Mouse (Mus musculus) lung, postnatal 25 days (tissue): Measurements from ENCODE around the gene Ipo5.

Experiments
- DNase-seq: peaks from one replicate; pipeline ENCODE4 v3.0.0; 2022; ENCODE audit warnings: low spot score

Ipo5 gene

DNA sequence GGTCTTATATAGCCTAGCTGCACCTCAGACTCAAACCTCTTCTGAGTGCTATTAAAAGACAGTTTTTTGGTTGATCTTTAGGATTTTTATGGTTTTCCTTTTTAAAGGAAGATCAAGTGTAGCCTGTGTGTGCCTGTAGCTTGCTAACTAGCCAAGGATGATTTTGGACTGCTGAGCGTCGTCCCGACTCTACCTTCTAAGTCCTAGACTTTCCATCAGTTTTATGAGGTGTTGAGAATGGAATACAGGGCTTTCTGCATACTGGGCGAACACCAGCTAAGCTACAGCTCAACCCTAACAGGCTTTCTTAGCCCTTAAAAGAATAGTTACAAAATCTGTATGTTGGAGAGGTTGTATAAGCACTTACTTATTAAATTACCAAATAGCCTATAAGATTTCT is 13.0 kb downstream of the Ipo5 start:
- DNase-seq: no peak

DNA sequence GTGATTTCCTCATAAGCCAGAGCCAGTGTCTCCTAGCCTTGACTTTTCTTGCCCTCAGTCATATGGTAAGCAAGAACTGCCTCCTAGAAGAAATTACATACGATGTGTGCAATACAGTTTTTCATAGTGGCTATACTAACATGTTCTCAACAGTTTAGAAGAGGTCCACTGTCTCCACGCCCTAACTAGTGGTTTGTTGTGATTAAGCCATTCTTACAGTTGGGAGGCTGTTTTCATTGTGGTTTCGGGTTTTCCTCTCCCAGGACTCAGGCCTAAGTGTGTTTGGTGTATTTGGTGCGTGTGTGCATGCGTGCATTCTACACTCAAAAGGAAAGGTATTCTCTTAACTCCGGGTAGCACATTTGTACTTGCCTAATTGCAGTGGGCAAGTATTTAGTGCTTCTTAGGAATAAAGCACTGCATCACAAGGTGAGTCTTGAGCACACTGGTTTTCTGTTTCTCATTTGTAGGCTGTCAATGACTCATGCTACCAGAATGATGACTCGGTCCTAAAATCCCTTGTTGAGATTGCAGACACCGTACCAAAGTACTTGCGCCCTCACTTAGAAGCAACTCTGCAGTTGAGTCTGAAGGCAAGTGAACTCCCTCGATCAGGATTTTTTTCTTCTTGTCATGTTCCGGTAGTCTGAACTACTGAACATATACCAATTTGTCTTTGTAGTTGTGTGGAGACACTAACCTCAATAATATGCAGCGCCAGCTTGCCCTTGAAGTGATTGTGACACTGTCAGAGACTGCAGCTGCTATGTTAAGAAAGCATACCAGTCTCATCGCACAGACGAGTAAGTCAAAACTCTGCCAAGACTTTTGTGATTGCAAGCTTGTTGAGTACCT is 14.9 kb downstream of the Ipo5 start:
- no peak for DNase-seq

DNA sequence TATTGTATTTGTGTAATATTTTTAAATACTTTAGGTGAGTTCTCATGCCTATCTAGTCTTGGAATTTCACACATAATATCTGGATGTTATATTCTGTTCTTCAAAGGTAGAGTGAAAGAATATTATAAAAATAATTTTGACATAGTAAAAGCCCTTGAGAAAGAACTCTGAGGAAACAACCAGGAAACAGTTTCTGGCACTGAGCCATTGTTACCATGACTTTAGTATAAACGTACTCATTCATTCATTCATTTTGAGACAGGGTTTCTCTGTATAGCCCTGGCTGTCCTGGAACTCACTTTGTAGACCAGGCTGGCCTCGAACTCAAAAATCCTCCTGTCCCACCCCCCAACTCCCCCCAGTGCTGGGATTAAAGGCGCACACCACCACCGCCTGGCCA is 20.2 kb downstream of the Ipo5 start:
- no peak for DNase-seq

DNA sequence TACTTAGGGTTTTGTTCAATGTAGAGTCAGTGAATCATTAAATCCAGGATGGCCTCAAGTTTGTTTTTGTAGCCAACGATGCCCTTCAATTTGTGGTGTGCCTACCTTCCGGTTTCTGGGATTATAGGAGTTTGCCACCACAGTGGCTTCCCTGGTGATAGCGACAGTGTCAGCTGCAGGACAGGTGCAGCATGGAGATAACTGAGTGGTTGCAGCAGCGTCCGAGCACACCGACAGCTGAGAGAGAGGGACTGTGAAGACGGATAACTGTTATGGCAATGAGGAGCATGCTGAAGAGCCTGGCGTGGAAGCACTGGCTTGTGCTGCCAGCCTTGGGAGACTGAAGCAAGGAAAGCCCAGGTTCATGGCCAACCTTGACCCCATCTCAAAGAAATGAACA is 22.6 kb downstream of the Ipo5 start:
- no peak for DNase-seq

DNA sequence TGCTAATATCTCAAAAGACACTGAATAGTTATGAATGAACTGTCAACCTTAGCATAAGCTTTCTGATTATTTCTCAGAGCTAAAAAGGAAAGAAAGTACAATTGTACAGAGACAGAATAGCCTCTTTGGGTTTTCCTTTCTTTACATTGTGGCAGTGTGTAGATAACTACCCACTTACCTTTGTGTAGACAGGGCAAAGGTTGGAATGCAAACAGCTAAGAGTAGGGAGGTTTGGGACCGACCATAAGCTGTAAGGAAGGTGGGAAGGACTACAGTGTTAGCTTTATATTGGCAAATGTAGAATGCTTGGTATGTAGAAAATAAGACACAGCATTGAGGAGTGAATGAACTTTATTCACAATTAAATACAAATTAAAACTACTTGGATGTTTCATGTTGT is 26.1 kb downstream of the Ipo5 start:
- no peak for DNase-seq

DNA sequence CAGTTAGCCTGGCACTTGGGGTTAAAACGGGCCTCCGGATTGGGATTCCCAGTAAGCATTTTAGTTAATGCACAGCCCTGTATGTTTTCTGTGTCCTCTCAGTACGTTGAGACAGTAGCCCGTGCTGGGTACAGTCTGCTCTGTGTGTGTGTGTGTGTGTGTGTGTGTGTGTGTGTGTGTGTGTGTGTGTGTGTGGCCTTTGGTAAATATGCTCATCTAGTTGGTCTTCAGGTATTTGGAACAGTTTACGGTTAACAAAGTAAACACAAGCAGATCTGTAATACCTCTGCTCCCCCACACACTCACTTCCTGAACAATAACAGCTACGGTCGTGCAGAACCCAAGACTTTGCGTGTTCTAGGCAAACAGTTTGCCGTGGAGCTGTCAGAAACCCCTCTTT is 31.8 kb downstream of the Ipo5 start:
- no peak for DNase-seq

DNA sequence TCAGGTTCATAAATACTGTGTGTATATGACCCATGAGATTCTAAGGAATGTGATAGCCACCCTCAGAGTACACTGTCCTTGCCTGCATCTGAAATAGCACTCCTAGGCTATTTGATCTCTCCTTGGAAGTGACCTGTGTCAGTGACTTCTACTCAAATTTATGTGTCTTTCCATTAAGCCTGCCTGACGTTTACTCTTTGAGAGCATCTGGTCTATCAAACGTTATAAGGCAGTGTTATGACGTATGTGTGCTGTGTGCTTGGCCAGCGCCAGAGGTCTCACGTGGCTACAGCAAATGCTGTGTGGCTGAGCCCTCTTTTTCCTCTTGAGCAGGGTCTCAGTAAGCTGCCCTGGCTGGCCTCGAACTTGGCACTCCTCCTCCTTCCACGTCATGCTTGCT is 34.1 kb downstream of the Ipo5 start:
- no peak for DNase-seq

DNA sequence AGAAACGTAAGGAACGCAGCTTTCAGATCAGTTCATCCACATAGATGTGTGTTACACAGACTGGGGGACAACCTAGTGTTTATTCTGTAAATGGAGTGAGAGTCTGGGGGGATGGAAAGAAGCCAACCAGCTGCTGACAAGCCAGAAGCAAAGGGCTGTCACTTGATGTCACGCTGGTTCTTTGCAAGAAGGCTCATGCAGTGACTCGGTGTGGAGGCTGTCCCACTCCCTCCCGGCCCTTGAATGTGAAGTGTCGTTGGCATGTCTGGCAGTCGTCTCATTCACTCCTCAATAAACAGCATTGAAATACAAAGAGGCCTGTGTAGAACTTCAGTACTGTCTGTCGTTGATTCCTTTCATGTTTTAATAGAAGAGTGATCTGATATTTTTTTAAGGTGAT is 36.1 kb downstream of the Ipo5 start:
- no peak for DNase-seq

DNA sequence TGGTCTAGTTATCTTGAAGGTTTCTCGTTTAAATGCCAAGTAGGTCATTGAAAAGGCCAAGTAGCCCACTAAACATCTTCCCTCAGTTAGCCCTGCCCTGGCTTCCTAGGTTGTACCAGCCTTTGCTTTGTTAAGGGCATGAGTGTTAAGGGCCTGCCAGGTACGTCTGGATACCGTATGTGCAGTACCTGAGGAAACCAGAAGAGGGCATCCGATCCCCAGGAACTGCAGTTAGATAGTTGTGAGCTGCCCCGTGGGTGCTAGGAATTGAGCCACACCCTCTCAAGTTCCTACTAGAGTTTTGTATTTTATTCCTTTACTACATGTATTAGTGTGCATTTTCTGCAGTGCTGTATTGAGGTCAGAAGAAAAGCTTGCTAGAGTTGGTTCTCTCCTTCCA is 38.0 kb downstream of the Ipo5 start:
- DNase-seq: no peak

DNA sequence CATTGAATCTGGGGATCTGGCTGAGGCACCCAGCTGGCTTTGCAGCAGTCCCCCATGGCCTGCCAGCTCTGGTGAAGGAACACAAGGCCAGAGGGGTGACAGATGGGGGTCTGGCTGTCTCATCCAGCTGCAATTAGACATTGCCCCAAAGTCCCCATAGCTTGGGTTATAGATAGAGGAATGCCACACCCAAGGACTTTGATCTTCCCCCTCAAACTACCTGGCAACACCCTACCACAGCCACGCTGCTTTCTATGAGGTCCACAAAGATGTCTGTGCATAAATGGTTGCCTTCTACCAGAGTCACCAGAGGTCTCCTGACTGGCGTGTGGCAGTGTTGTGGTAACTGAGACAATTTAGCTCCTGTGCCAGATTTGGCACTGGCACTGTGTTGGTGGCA is 39.0 kb downstream of the Ipo5 start:
- no peak for DNase-seq

DNA sequence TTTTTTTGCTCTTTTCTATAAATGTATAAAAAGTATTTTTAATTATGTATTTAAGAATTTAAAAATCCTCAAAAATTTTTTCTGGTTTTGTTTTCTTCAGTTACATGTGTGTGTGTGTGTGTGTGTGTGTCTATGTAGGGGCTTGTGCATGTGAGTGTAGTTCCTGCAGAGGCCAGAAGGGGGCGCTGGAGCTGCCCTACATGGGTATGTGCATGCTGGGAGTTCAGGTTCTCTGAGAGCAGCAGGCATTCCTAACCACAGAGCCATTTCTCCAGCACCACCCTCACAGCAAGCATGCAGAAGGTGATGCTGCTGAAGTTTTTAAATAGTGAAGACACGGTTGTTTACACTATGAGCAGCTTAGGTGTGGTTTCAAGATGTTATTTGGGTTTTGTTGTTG is 41.4 kb downstream of the Ipo5 start:
- no peak for DNase-seq

DNA sequence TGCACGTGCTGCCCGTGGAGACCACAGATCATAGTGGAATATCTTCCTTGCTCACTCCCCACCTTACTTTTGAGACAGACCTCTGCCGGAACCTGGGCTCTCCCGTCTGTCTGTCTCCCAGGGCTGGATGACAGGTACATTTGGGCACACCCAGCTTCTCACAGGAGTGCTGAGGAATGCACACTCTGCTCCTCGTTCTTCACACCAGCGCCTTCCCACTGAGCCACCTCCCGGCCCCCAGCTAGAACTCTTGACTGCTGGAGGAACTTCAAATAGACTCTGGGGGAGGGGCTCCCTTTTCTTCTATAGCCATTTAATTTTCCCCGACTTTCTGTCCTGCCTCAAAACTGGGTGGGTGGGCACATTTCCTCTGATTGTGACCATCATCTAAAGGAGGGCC is 49.5 kb downstream of the Ipo5 start:
- DNase-seq: no peak

DNA sequence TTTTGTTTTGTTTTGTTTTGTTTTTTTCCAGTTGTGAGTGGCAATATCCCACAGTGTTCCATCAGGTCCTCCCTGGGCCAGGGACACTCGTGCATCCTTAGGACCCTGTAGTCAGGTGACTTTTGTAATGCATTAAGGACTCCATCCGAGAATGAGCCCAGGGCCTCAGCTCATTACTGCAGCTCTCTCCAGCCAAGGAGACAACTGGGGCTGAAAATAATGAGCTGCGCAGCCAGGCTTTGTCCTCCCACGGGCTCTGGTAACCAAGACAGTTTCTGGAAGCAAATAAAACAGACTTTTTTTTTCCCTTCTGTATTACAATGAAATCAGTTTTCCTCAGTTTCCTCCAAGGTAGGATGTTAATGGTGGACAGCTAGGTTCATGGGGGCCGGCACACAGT is 50.0 kb downstream of the Ipo5 start:
- DNase-seq: no peak

DNA sequence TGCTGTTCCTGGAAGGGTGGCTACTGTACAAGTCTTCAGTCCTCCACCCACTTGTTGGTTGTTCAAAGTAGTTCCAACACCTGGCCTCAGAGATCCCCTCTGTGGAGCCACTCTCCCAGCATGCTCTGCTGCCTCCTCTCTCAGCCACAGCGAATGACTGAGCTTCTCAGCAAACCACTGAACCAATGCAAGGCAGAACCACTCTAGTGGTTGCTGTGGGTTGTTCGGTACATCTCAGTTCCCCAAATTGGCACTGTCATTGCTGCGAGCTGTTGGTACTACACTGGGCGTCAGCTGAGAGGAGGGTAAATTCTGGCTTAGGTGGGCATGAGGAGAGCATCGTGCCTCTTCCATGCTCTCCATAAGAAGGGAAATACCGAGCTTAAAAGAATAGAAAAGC is 56.0 kb downstream of the Ipo5 start:
- DNase-seq: no peak

DNA sequence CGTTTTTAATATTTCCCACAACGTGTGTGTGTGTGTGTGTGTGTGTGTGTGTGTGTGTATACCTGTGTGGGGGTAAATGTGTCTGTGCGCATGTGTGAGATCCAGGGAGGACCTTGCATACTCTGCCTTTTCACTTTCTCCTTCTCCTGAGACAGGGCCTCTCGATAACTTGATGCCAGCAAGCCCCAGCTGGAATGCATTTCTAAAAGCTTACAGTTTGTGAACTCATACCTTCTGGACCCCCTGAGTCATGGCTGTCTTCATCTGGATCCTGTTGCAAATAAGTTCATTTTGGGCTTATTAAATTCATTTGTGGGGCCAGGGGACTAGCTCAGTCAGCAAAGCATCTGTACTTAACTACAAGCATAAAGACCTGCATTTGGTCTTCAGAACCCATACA is 57.7 kb downstream of the Ipo5 start:
- DNase-seq: no peak

DNA sequence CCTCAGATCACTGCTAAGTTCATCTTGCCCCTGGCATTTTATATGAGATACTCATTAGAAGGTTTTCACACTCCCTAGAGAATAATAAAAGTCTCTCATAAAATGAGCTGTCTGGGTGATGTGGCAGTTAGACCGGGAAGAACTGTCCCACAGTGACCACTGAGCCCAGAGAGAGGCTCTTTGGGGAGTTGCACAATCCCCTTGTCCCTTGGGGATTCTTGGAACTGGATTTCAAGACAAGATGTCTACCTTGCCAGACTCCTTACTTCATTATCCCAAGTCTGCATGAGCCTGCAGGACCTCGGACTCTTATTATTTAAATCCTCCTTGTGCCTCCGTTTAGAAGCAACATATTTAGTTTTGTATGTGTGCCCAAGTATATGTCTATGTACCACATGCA is 58.6 kb downstream of the Ipo5 start:
- no peak for DNase-seq

DNA sequence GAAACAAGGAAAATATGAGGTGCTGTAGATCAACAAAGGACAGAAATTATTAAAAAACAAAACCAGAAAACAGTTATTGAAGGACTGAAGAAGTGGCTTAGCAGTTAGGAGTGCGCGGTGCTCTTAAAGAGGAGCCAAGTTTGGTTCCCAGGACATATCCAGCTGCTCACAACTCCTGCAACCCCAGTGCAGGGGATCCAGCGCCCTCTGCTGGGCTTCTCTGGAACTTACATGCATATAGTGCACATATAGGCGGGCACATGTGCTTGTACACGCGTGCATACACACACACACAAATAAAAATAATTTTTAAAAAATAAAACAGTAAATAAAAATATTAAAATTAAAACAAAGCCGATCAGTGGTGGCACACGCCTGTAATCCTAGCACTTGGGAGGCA is 59.6 kb downstream of the Ipo5 start:
- no peak for DNase-seq

DNA sequence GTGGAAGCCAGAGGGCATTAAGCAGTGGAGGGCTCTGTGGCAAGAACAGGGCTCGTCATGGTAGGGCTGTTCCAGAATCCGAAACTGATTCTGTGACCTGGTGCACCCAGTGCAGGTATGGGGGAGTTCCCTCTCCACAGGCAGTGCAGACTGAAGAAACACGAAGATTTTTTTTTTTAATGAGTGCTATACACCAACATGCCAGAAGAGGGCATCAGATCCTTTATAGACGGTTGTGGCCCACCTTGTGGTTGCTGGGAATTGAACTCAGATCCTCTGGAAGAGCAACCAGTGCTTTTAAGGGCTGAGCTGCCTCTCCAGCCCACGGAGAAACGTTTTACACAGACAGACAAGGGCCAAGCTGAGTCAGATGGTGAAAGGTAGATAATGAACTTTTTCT is 60.3 kb downstream of the Ipo5 start:
- DNase-seq: no peak

DNA sequence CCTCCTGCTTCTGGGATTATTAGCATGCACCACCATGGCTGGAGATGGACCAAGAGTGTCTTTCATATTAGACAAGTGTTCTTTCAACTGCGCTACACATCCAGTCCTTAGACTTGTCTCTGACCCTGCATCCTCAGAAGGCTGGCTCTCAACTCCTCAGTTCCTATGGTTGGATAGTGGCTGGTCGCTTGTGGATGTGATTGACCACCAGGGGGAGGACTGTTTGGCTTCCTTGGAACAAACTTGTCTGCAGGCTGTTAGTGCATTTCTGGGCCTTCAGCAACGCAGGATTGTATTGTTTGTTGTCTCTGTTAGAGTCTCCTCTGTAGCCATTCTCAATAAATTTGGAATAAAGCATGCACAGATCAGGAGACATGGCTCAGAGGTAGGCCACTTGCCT is 68.5 kb downstream of the Ipo5 start:
- peak; percentile 25 for DNase-seq

DNA sequence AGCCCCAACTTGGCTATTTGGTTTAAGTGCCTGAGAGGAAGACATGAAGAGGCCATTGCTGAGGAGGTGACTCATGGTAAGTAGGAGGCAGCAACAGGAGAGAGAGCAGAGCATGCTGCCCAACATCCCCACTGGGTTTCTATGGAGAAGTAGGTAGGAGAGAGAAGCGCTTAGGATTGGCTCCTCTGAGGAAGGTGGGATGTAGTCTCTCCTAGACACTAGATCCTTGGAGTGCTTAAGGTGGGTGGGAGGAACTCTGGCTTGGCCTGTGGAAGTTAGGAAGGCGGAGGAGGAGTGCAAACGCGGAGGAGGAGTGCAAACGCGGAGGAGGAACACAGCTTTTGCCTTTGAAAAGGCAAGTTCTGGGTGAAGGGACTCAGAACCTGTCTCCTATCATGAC is 78.1 kb downstream of the Ipo5 start:
- DNase-seq: no peak
